Mouse (Mus musculus) CH12.LX (cell line): Measurements from ENCODE around the gene Mipep. TPM values are rescaled to one million over a fixed set of nuclear protein-coding genes. Genes with fewer than 3 reads are reported as not detected.
A peak's percentile ranks its signal among the peaks of the same experiment; 100 is the strongest.

ENCODE experiments used
- DNase-seq: peaks from one replicate; pipeline ENCODE4 v3.0.0-alpha.2; 2013; ENCODE audit errors: extremely low read depth
- H3K27ac ChIP-seq: 2 replicates; pipeline ENCODE4 v1.5.1; 2012; ENCODE audit warnings: low read depth, mild to moderate bottlenecking, control low read depth, moderate library complexity; ENCODE audit not compliant: insufficient read depth
- H3K27me3 ChIP-seq: replicated peaks from 2 replicates; pipeline ENCODE3; 2012; ENCODE audit warnings: inconsistent platforms
- H3K36me3 ChIP-seq, 2 experiments: replicated peaks in 1 of 2; 2 replicates each; pipeline versions ENCODE3 to v1.6.1; 2012; ENCODE audit warnings: inconsistent platforms in 1 of 2, low read length in 1 of 2, mild to moderate bottlenecking in 1 of 2, mixed read lengths in 1 of 2, moderate library complexity in 1 of 2; ENCODE audit not compliant: control insufficient read depth in 1 of 2, insufficient read depth in 1 of 2
- H3K4me1 ChIP-seq, 2 experiments: 2 replicates each; pipeline ENCODE4 v1.6.1; 2012; ENCODE audit warnings: inconsistent platforms in 1 of 2, moderate library complexity in 1 of 2; ENCODE audit not compliant: insufficient read depth in 2 of 2, control insufficient read depth in 1 of 2
- H3K4me2 ChIP-seq: 2 replicates; pipeline ENCODE4 v1.6.1; 2012; ENCODE audit warnings: low read depth, mild to moderate bottlenecking, control low read depth; ENCODE audit not compliant: poor library complexity, insufficient read depth, severe bottlenecking
- H3K4me3 ChIP-seq, 3 experiments: fragments of 150-350 bp in 1 of 3; sonication (generic) in 1 of 3; replicated peaks in 1 of 3; 2 replicates each; pipeline versions ENCODE3 to v1.5.1; 2011 to 2012; ENCODE audit warnings: low read depth in 2 of 3, low read length in 2 of 3, mild to moderate bottlenecking in 2 of 3, moderate library complexity in 2 of 3, control low read depth in 1 of 3, improper control_type of control experiment in 1 of 3, inconsistent platforms in 1 of 3, mixed read lengths in 1 of 3; ENCODE audit not compliant: poor library complexity in 1 of 3
- H3K79me2 ChIP-seq: replicated peaks from 2 replicates; pipeline ENCODE4 v1.6.1; 2012; ENCODE audit warnings: mild to moderate bottlenecking, moderate library complexity; ENCODE audit not compliant: control insufficient read depth, poor library complexity, insufficient read depth, severe bottlenecking; ENCODE audit errors: extremely low read depth
- H3K9ac ChIP-seq: 2 replicates; pipeline ENCODE4 v1.6.1; 2012; ENCODE audit warnings: low read depth, mild to moderate bottlenecking, control low read depth, moderate library complexity; ENCODE audit not compliant: insufficient read depth
- H3K9me3 ChIP-seq: replicated peaks from 2 replicates; pipeline ENCODE3; 2012; ENCODE audit warnings: low read length, inconsistent platforms, mixed read lengths
- CHD2 ChIP-seq: IDR thresholded peaks from 2 replicates; pipeline ENCODE4 v1.6.1; 2011; ENCODE audit warnings: low read length, improper control_type of control experiment
- CTCF ChIP-seq, 2 experiments: IDR thresholded peaks in 1 of 2; conservative IDR thresholded peaks in 1 of 2; 2 replicates each; pipeline ENCODE4 v1.5.1; 2011 to 2012; ENCODE audit warnings: low read depth in 2 of 2, low read length in 2 of 2, improper control_type of control experiment in 1 of 2, inconsistent platforms in 1 of 2, mild to moderate bottlenecking in 1 of 2, moderate library complexity in 1 of 2
- E2F4 ChIP-seq: IDR thresholded peaks from 2 replicates; pipeline ENCODE4 v1.6.1; 2011; ENCODE audit warnings: low read depth, low read length, improper control_type of control experiment; ENCODE audit not compliant: insufficient replicate concordance
- ELF1 ChIP-seq: IDR thresholded peaks from 2 replicates; pipeline ENCODE4 v1.6.1; 2014; ENCODE audit warnings: low read depth, mild to moderate bottlenecking, inconsistent platforms, low read length, improper control_type of control experiment
- EP300 ChIP-seq: IDR thresholded peaks from 2 replicates; pipeline ENCODE4 v1.6.1; 2011; ENCODE audit warnings: low read length, improper control_type of control experiment
- ETS1 ChIP-seq: conservative IDR thresholded peaks from 2 replicates; pipeline ENCODE4 v1.6.1; 2012; ENCODE audit warnings: low read depth, mild to moderate bottlenecking, inconsistent platforms, low read length, improper control_type of control experiment, moderate library complexity
- GABPA ChIP-seq: IDR thresholded peaks from 2 replicates; pipeline ENCODE4 v1.6.1; 2012; ENCODE audit warnings: low read depth, low read length, improper control_type of control experiment, inconsistent platforms; ENCODE audit not compliant: insufficient replicate concordance
- HCFC1 ChIP-seq: IDR thresholded peaks from 2 replicates; pipeline ENCODE4 v1.6.1; 2012; ENCODE audit warnings: low read depth, mild to moderate bottlenecking, inconsistent platforms, low read length, improper control_type of control experiment
- JUN ChIP-seq: IDR thresholded peaks from 2 replicates; pipeline ENCODE4 v1.6.1; 2011; ENCODE audit warnings: low read depth, mild to moderate bottlenecking, low read length, improper control_type of control experiment, moderate library complexity; ENCODE audit not compliant: insufficient read depth
- JUND ChIP-seq: conservative IDR thresholded peaks from 2 replicates; pipeline ENCODE4 v1.6.1; 2011; ENCODE audit warnings: low read depth, low read length, improper control_type of control experiment
- KAT2A ChIP-seq: IDR thresholded peaks from 2 replicates; pipeline ENCODE4 v1.6.1; 2012; ENCODE audit warnings: low read length, improper control_type of control experiment, inconsistent platforms; ENCODE audit not compliant: insufficient replicate concordance
- MAFK ChIP-seq: IDR thresholded peaks from 2 replicates; pipeline ENCODE4 v1.6.1; 2011; ENCODE audit warnings: low read length, improper control_type of control experiment; ENCODE audit not compliant: insufficient replicate concordance
- MAX ChIP-seq: IDR thresholded peaks from 2 replicates; pipeline ENCODE4 v1.6.1; 2011; ENCODE audit warnings: low read length, improper control_type of control experiment
- MEF2A ChIP-seq: IDR thresholded peaks from 2 replicates; pipeline ENCODE4 v1.6.1; 2014; ENCODE audit warnings: low read depth, mild to moderate bottlenecking, inconsistent platforms, low read length, improper control_type of control experiment, borderline replicate concordance
- MXI1 ChIP-seq: IDR thresholded peaks from 2 replicates; pipeline ENCODE4 v1.6.1; 2011; ENCODE audit warnings: mild to moderate bottlenecking, low read depth, low read length, improper control_type of control experiment
- MYC ChIP-seq: IDR thresholded peaks from 2 replicates; pipeline ENCODE4 v1.6.1; 2011; ENCODE audit warnings: low read depth, mild to moderate bottlenecking, improper control_type of control experiment, low read length
- PAX5 ChIP-seq: IDR thresholded peaks from 2 replicates; pipeline ENCODE4 v1.6.1; 2012; ENCODE audit warnings: low read length, inconsistent platforms, mixed read lengths
- POLR2A ChIP-seq: IDR thresholded peaks from 2 replicates; pipeline ENCODE4 v1.6.1; 2011; ENCODE audit warnings: low read depth, mild to moderate bottlenecking, improper control_type of control experiment, low read length
- RAD21 ChIP-seq: IDR thresholded peaks from 2 replicates; pipeline ENCODE4 v1.6.1; 2011; ENCODE audit warnings: low read depth, mild to moderate bottlenecking, low read length, improper control_type of control experiment, moderate library complexity
- SMC3 ChIP-seq: IDR thresholded peaks from 2 replicates; pipeline ENCODE4 v1.6.1; 2011; ENCODE audit warnings: low read depth, low read length, improper control_type of control experiment
- TCF12 ChIP-seq: IDR thresholded peaks from 2 replicates; pipeline ENCODE4 v1.6.1; 2014; ENCODE audit warnings: low read depth, mild to moderate bottlenecking, inconsistent platforms, low read length, improper control_type of control experiment
- UBTF ChIP-seq: IDR thresholded peaks from 2 replicates; pipeline ENCODE4 v1.6.1; 2012; ENCODE audit warnings: low read depth, mild to moderate bottlenecking, inconsistent platforms, low read length, improper control_type of control experiment, moderate library complexity
- USF1 ChIP-seq: IDR thresholded peaks from 2 replicates; pipeline ENCODE4 v1.6.1; 2014; ENCODE audit warnings: low read depth, mild to moderate bottlenecking, inconsistent platforms, low read length, improper control_type of control experiment
- USF2 ChIP-seq: conservative IDR thresholded peaks from 2 replicates; pipeline ENCODE4 v1.6.1; 2011; ENCODE audit warnings: low read depth, low read length, improper control_type of control experiment
- ZKSCAN1 ChIP-seq: IDR thresholded peaks from 2 replicates; pipeline ENCODE4 v1.6.1; 2012; ENCODE audit warnings: low read depth, inconsistent platforms, low read length, improper control_type of control experiment, borderline replicate concordance
- dilution Hi-C: fragments of 300-500 bp; cut with MboI; formaldehyde crosslinking; loops from 2 replicates; pipeline ENCODE4 v1.14.3; 2020; ENCODE audit warnings: low sequenced_read_pairs; ENCODE audit not compliant: extremely low pct_unique_long_range_greater_than_20kb, extremely low pct_ligation_motif_present
- in situ Hi-C: fragments of 300-500 bp; cut with MboI; formaldehyde crosslinking; loops from 3 replicates; pipeline ENCODE4 v1.14.3; 2019; ENCODE audit warnings: low sequenced_read_pairs, low pct_ligation_motif_present, low pct_unique_long_range_greater_than_20kb, mixed read lengths
- polyA plus RNA-seq: library from polyadenylated mRNA; unstranded; fragments of >175 nt; gene quantifications from 2 replicates; pipeline ENCODE4 v1.2.1, GENCODE M21; 2012; ENCODE audit warnings: low read depth; ENCODE audit not compliant: insufficient read length
- total RNA-seq, 2 experiments: library from RNA; depleted of rRNA; stranded (reverse); fragments of 300-350 nt in 1 of 2; fragments of >200 nt in 1 of 2; gene quantifications; 2 replicates each; pipeline ENCODE4 v1.2.3; 2012 to 2014

The Mipep gene
- total and polyA plus RNA-seq, 3 experiments: 33.1 to 37.2 (median 36.6) TPM

GRCm38 (mm10) chr14:60773476-60773875, 10.9 kb upstream of the Mipep start:
- Histone ChIP-seq H3K27me3 (no peaks in the 10 kb centered on the region), H3K27ac (no peak overlapping the region), H3K4me1 (peaks cover 11 to 22% of the 10 kb centered on the region in 2 experiments), H3K9ac (no peak overlapping the region), H3K4me3 (no peak overlapping the region), H3K4me2 (no peak overlapping the region), H3K79me2 (no peaks in the 10 kb centered on the region), H3K36me3 (no peaks in the 10 kb centered on the region), H3K9me3 (no peaks in the 10 kb centered on the region)
- no peak for DNase-seq
- TF ChIP-seq RAD21: peak; percentile 55
- TF ChIP-seq MYC: peak; percentile 45; the same call in 1 of the 2 replicates
- peak; percentile 76 for TF ChIP-seq SMC3
- TF ChIP-seq UBTF: no peak
- TF ChIP-seq EP300: no peak
- no peak for TF ChIP-seq PAX5
- TF ChIP-seq ZKSCAN1: no peak
- no peak for TF ChIP-seq MAFK
- TF ChIP-seq ELF1: no peak
- TF ChIP-seq ETS1: no peak
- TF ChIP-seq JUN: no peak
- no peak for TF ChIP-seq TCF12
- TF ChIP-seq CHD2: no peak
- TF ChIP-seq MAX: peak; percentile 38; the same call in 1 of the 2 replicates
- TF ChIP-seq CTCF (conservative IDR thresholded peaks at IDR 0.05 in 1 of 2, IDR thresholded peaks at IDR 0.05 in 1 of 2; ENCODE audit: low read depth in 2 of 2, low read length in 2 of 2): peak; percentile 24 to 69; a peak in 3 of 4 replicates
- no peak for TF ChIP-seq POLR2A
- no peak for TF ChIP-seq GABPA
- peak; percentile 30; the same call in 1 of the 2 replicates for TF ChIP-seq MXI1
- in situ Hi-C loops (loop anchor here (5.0 to 10.0 kb wide), 2 partner anchors 66 to 249 kb away; no protein-coding TSS in a partner anchor), dilution Hi-C loops (no loop called here)

DNA sequence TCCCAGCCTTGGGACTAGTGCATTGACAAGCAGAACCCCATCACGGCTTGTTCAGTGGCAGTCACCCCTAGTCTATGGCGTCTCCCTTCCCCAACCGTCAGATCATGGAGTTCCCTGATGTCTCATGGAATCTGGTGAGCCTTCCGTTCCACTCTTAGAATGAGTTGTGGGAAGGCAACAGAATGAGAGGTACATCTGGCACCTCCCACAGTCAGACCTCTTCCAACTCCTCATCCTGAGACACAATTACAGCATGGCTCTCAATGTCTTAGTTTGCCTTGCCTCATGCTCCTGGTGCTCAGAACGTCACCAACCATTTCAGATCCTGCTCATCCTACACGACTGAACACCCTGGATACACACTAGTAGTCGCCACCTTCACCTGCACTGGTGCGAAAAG, 7.9 kb upstream of the Mipep start:
- no peaks in the 10 kb centered on the region for H3K27me3 ChIP-seq
- no peak overlapping the region for H3K4me2 ChIP-seq
- peaks cover 15 to 27% of the 10 kb centered on the region in 2 experiments for H3K4me1 ChIP-seq
- DNase-seq: no peak
- dilution Hi-C loops: no loop called here
- no peaks in the 10 kb centered on the region for H3K79me2 ChIP-seq
- H3K4me3 ChIP-seq: no peak overlapping the region
- H3K36me3 ChIP-seq: peaks cover 0 to 10% of the 10 kb centered on the region in 2 experiments
- in situ Hi-C loops: loop anchor here (10.0 kb wide), 1 partner anchor 252 kb away; no protein-coding TSS in a partner anchor
- no peak overlapping the region for H3K27ac ChIP-seq
- no peak overlapping the region for H3K9ac ChIP-seq
- H3K9me3 ChIP-seq: peaks cover 4% of the 10 kb centered on the region
- TF ChIP-seq KAT2A (no peak), MEF2A (no peak), HCFC1 (no peak), E2F4 (no peak), JUND (no peak), CHD2 (no peak), USF1 (no peak), POLR2A (no peak), USF2 (no peak), JUN (no peak), ELF1 (no peak)
